Mouse (Mus musculus) limb, embryonic 11.5 days (tissue): Measurements from ENCODE around the gene Sec14l4. TPM values are rescaled to one million over a fixed set of nuclear protein-coding genes. Genes with fewer than 3 reads are reported as not detected.

Experiments
- ATAC-seq: fragments of 200-750 bp; cut with Nextera tagmentation; 2 replicates; pipeline ENCODE4 v1.8.0; 2017; ENCODE audit warnings: low read depth; ENCODE audit not compliant: insufficient number of reproducible peaks, low FRiP score, low TSS enrichment
- DNase-seq: peaks from one replicate; pipeline ENCODE4 v3.0.0-alpha.2; 2015; ENCODE audit warnings: low spot score
- H3K27ac ChIP-seq: fragments of 300-500 bp; sonication (generic); replicated peaks from 2 replicates; pipeline ENCODE4 v1.5.1; 2014; ENCODE audit warnings: low read depth, mild to moderate bottlenecking, low read length
- H3K27me3 ChIP-seq: fragments of 300-500 bp; sonication (generic); 2 replicates; pipeline ENCODE4 v1.6.1; 2014; ENCODE audit warnings: mild to moderate bottlenecking, low read length, mixed read lengths; ENCODE audit not compliant: control insufficient read depth, insufficient read depth
- H3K36me3 ChIP-seq: fragments of 300-500 bp; sonication (generic); 2 replicates; pipeline ENCODE4 v1.6.1; 2014; ENCODE audit warnings: mild to moderate bottlenecking, low read length, moderate library complexity, mixed read lengths; ENCODE audit not compliant: control insufficient read depth, insufficient read depth
- H3K4me1 ChIP-seq: fragments of 300-500 bp; sonication (generic); 2 replicates; pipeline ENCODE4 v1.6.1; 2014; ENCODE audit warnings: low read length, mixed read lengths; ENCODE audit not compliant: control insufficient read depth, insufficient read depth
- H3K4me2 ChIP-seq: fragments of 300-500 bp; sonication (generic); 2 replicates; pipeline ENCODE4 v1.6.1; 2014; ENCODE audit warnings: low read depth, mild to moderate bottlenecking, moderate library complexity; ENCODE audit not compliant: severe bottlenecking
- H3K4me3 ChIP-seq: fragments of 300-500 bp; sonication (generic); 2 replicates; pipeline ENCODE4 v1.5.1; 2014; ENCODE audit warnings: low read depth, low read length
- H3K9ac ChIP-seq: fragments of 300-500 bp; sonication (generic); 2 replicates; pipeline ENCODE4 v1.6.1; 2014; ENCODE audit warnings: mild to moderate bottlenecking, low read length
- H3K9me3 ChIP-seq: fragments of 300-500 bp; sonication (generic); 2 replicates; pipeline ENCODE4 v1.6.1; 2016; ENCODE audit warnings: low read length; ENCODE audit not compliant: control insufficient read depth
- WGBS: fragments of 180-500 bp; shearing (Covaris S2); extraction: QIAGEN DNeasy Blood & Tissue Kit; methylation state at CpG from one replicate; pipeline ENCODE4 v1.1.7; 2014; 5-methylcytosine and 5-hydroxymethylcytosine counted together
- polyA plus RNA-seq: library from polyadenylated mRNA; unstranded; fragments of >200 nt; fragmentation: Nextera tagmentation; extraction: Ambion mirVana; gene quantifications from 2 replicates; pipeline ENCODE4 v1.2.1, GENCODE M21; 2014

Sec14l4 gene
- polyA plus RNA-seq, 1 experiment from 2014 or later: not detected

DNA sequence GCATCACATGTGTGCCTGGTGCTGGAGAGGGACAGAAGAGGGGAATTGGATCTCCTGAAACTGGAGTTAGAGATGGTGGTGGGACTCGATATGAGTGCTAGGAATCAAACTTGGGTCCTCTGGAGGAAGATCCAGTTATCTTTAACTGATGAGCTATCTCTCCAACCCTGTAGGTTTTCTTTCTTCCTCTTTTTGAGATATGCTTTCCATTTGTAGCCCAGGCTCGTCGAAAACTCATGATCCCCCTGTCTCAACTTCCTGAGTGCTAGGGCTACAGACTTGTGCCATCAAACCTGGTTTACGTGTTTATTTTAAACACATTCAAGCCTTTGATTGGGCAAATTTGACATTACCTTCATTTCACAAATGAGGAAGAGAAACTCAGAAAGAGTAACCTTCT lies 2.9 kb downstream of the Sec14l4 start:
- Histone ChIP-seq H3K9me3 (no peaks in the 10 kb centered on the region), H3K9ac (no peak overlapping the region), H3K27ac (no peak overlapping the region), H3K27me3 (peaks cover 4% of the 10 kb centered on the region; the same call in 1 of the 2 replicates), H3K4me3 (no peak overlapping the region), H3K4me2 (no peak overlapping the region), H3K4me1 (no peaks in the 10 kb centered on the region), H3K36me3 (no peaks in the 10 kb centered on the region)
- WGBS: 84% methylated on average over 4 of the region's 4 CpGs
- no peak for ATAC-seq
- DNase-seq: no peak

- 59% methylated on average over 18 of the region's 18 CpGs for WGBS
Observed at GRCm38 (mm10) chr11:4035116-4035892, 4.0 kb downstream of the Sec14l4 start.

GRCm38 (mm10) chr11:4035916-4036315 lies 4.7 kb downstream of the Sec14l4 start:
- H3K4me3 ChIP-seq: no peak overlapping the region
- no peak for ATAC-seq
- no peak overlapping the region for H3K4me2 ChIP-seq
- no peak overlapping the region for H3K27ac ChIP-seq
- no peak overlapping the region for H3K9ac ChIP-seq
- H3K27me3 ChIP-seq: peaks cover 4% of the 10 kb centered on the region; the same call in 1 of the 2 replicates
- H3K36me3 ChIP-seq: no peaks in the 10 kb centered on the region
- DNase-seq: no peak
- H3K9me3 ChIP-seq: no peaks in the 10 kb centered on the region
- 87% methylated on average over 6 of the region's 6 CpGs for WGBS
- H3K4me1 ChIP-seq: no peaks in the 10 kb centered on the region

More at GRCm38 (mm10) chr11:4035116-4035892, 4.0 kb downstream of the Sec14l4 start:
- Histone ChIP-seq H3K27ac (no peak overlapping the region), H3K4me1 (no peaks in the 10 kb centered on the region), H3K36me3 (no peaks in the 10 kb centered on the region), H3K4me2 (no peak overlapping the region), H3K4me3 (no peak overlapping the region), H3K9me3 (no peaks in the 10 kb centered on the region), H3K27me3 (peaks cover 4% of the 10 kb centered on the region; the same call in 1 of the 2 replicates), H3K9ac (no peak overlapping the region)
- DNase-seq (no peak), ATAC-seq (no peak)

DNA sequence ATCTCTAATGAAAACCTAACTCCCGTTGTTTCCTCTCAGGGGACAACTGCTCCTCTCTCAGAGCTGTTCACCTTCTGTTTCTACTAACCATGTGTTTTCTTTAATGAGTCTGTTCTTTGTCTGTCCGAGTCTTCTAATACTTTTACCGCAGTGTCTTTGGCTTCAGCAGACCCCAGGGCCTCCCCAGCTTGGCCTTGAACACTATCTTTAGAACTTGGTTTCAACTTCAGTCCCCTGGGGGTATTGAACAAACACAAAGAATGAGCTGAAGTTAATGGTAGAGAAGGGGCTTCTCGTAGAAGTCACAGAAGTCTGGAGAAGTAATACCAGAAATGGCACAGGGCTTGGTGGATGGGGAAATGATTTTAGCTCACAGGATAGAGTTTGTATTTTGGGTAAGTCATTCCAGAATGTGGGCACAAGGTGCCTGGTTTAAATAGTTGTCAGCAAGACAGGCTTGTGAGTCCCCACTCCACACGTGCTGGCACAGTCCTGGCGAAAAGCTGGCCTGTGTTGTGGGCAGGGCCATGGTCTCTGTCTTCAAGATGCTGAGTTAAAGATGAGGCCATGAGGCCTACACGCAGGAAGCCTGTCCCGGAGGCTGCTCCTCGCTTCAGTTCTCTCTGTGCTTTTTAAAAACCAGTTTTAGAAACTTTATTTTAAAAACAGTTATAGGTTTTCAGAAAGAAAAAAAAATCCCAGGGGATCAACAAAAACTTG lies 5.3 kb downstream of the Sec14l4 start:
- no peak for DNase-seq
- 77% methylated on average over 9 of the region's 9 CpGs for WGBS

GRCm38 (mm10) chr11:4039951-4040350 lies 8.7 kb downstream of the Sec14l4 start:
- ATAC-seq: no peak
- Histone ChIP-seq H3K36me3 (no peaks in the 10 kb centered on the region), H3K9me3 (no peaks in the 10 kb centered on the region), H3K4me3 (no peak overlapping the region), H3K4me2 (no peak overlapping the region), H3K9ac (no peak overlapping the region), H3K27me3 (no peaks in the 10 kb centered on the region), H3K27ac (no peak overlapping the region), H3K4me1 (no peaks in the 10 kb centered on the region)
- 94% methylated on average over 4 of the region's 4 CpGs for WGBS
- DNase-seq: no peak

More for the DNA sequence above, 5.3 kb downstream of the Sec14l4 start:
- H3K27me3 ChIP-seq: peaks cover 4% of the 10 kb centered on the region; the same call in 1 of the 2 replicates
- H3K9me3 ChIP-seq: no peaks in the 10 kb centered on the region
- H3K36me3 ChIP-seq: no peaks in the 10 kb centered on the region
- H3K4me3 ChIP-seq: no peak overlapping the region
- no peak overlapping the region for H3K27ac ChIP-seq
- no peak overlapping the region for H3K4me2 ChIP-seq
- no peaks in the 10 kb centered on the region for H3K4me1 ChIP-seq
- no peak overlapping the region for H3K9ac ChIP-seq
- no peak for ATAC-seq

- no peaks in the 10 kb centered on the region for H3K27me3 ChIP-seq
- 82% methylated on average over 6 of the region's 6 CpGs for WGBS
- ATAC-seq: no peak
- no peaks in the 10 kb centered on the region for H3K9me3 ChIP-seq
- DNase-seq: no peak
- no peak overlapping the region for H3K9ac ChIP-seq
- H3K36me3 ChIP-seq: no peaks in the 10 kb centered on the region
- H3K27ac ChIP-seq: no peak overlapping the region
- H3K4me1 ChIP-seq: no peaks in the 10 kb centered on the region
- H3K4me2 ChIP-seq: no peak overlapping the region
- H3K4me3 ChIP-seq: no peak overlapping the region
Observed at GRCm38 (mm10) chr11:4041123-4041625, 9.9 kb downstream of the Sec14l4 start.

DNA sequence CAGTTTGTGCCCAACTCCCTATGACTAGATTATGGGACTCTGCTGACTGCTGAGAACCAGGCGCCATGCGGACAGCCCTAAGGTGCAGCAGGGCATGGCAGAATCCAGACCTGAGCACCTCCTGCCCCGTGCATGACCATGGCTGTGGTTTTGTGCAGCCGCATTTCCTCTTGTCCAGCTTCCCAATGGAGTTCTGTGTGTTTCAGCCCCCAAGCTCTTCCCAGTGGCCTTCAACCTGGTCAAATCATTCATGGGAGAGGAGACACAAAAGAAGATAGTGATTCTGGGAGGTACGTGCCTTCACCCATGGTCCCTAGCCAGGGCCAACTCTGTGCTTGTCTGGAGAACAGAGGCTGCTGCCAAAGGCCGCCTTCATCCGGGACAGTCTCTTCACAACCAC lies 11.8 kb downstream of the Sec14l4 start:
- Histone ChIP-seq H3K27me3 (no peaks in the 10 kb centered on the region), H3K36me3 (no peaks in the 10 kb centered on the region), H3K9ac (no peak overlapping the region), H3K4me3 (no peak overlapping the region), H3K4me1 (no peaks in the 10 kb centered on the region), H3K4me2 (no peak overlapping the region), H3K27ac (no peak overlapping the region), H3K9me3 (no peaks in the 10 kb centered on the region)
- DNase-seq: no peak
- 90% methylated on average over 7 of the region's 7 CpGs for WGBS
- no peak for ATAC-seq

DNA sequence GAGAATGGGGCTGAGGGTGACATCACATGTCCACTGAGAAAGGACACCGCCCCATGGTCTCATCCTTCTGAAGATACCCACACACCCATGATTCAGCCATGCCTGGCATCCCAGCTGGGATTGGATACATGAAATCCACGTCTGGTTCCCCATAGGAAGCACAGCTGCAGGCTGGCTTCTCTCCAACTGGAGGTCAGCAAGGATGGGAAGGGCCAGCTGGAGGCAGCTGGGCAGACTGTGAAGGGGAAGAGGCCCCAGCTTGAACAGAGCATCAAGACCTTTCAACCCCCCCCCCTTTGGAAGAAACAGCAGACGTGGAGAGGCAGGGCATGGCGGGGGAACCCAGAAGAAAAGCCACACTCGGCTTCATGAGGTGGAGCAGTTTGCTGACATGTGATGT lies 15.3 kb downstream of the Sec14l4 start:
- Histone ChIP-seq H3K4me3 (no peak overlapping the region), H3K27ac (no peak overlapping the region), H3K9me3 (no peaks in the 10 kb centered on the region), H3K4me2 (no peak overlapping the region), H3K9ac (no peak overlapping the region), H3K36me3 (no peaks in the 10 kb centered on the region), H3K27me3 (no peaks in the 10 kb centered on the region), H3K4me1 (no peaks in the 10 kb centered on the region)
- DNase-seq (no peak), ATAC-seq (no peak)
- 76% methylated on average over 5 of the region's 5 CpGs for WGBS
